Mouse (Mus musculus): ENCODE measurements around the gene Cgref1. TPM values are rescaled to one million over a fixed set of nuclear protein-coding genes. Genes with fewer than 3 reads are reported as not detected.

Cgref1 gene
- polyA plus RNA-seq, 1 experiment from 2014 or later: 2.3 TPM

DNA sequence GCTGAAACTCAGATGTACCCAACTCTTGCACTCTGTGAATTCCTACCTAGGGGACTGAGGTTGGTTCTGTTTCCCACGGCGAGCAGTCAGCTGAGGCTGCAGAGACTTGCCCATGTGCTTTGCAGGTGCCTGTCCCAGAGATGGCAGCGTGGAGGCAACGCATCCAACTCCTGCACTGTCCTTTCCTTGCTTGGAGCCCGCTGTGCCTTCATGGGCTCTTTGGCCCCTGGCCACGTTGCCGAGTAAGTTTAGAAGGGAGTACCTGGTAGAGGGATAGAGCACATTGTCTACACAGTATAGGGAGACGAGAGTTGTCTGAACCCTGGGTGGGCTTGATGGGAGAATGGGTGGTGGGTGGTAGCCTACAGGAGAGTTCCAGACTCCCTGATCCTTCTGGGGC, 20.8 kb downstream of the Cgref1 start:
- 0 out of 2 replicates have a peak, but pooled peaks cover 6% of the 10 kb centered on the region for H3K4me1 ChIP-seq (ENCODE audit: insufficient read depth)
- ATAC-seq (ENCODE audit: insufficient read depth): no peak
- H3K36me3 ChIP-seq (ENCODE audit: insufficient read depth): peaks cover 14% of the 10 kb centered on the region
- no peak overlapping the region for H3K9ac ChIP-seq
- no peak overlapping the region for H3K4me2 ChIP-seq
- WGBS: 76% methylated on average over 8 of the region's 8 CpGs
- no peaks in the 10 kb centered on the region for H3K9me3 ChIP-seq (ENCODE audit: low read depth, low read length)
- no peaks in the 10 kb centered on the region for H3K27me3 ChIP-seq (ENCODE audit: insufficient read depth, low read length)
- DNase-seq: no peak
- TF ChIP-seq CTCF (IDR thresholded peaks at IDR 0.05; ENCODE audit: low read depth): no peak
- H3K27ac ChIP-seq (ENCODE audit: low read depth): no peak overlapping the region
- H3K4me3 ChIP-seq (ENCODE audit: low read depth, low read length): no peak overlapping the region

DNA sequence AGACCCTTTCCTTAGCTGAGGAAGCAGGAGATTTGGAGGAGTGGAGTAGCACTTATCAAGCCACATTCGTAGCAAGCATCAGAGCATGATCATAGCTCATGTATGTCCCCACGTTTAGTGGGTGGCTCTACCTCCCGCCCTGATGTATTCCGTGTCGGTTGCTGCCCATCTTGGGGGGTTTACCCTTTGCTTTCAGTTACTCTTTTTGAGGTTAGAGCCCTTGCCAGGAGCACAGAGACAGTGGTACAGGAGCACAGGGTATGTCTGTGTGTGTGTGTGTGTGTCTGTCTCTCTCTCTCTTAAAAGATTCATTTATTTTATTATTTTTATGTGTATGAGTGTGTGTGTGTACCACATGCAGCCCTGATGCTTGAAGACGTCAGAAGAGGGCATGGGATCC, 22.3 kb downstream of the Cgref1 start:
- no peak overlapping the region for H3K4me3 ChIP-seq (ENCODE audit: low read depth, low read length)
- no peak for TF ChIP-seq CTCF (IDR thresholded peaks at IDR 0.05; ENCODE audit: low read depth)
- DNase-seq: no peak
- 61% methylated on average over 6 of the region's 6 CpGs for WGBS
- no peaks in the 10 kb centered on the region for H3K27me3 ChIP-seq (ENCODE audit: insufficient read depth, low read length)
- 0 out of 2 replicates have a peak, but pooled peaks cover 6% of the 10 kb centered on the region for H3K4me1 ChIP-seq (ENCODE audit: insufficient read depth)
- peaks cover 27% of the 10 kb centered on the region for H3K36me3 ChIP-seq (ENCODE audit: insufficient read depth)
- no peak overlapping the region for H3K4me2 ChIP-seq
- no peak for ATAC-seq (ENCODE audit: insufficient read depth)
- no peaks in the 10 kb centered on the region for H3K9me3 ChIP-seq (ENCODE audit: low read depth, low read length)
- H3K27ac ChIP-seq (ENCODE audit: low read depth): no peak overlapping the region
- H3K9ac ChIP-seq: no peak overlapping the region

DNA sequence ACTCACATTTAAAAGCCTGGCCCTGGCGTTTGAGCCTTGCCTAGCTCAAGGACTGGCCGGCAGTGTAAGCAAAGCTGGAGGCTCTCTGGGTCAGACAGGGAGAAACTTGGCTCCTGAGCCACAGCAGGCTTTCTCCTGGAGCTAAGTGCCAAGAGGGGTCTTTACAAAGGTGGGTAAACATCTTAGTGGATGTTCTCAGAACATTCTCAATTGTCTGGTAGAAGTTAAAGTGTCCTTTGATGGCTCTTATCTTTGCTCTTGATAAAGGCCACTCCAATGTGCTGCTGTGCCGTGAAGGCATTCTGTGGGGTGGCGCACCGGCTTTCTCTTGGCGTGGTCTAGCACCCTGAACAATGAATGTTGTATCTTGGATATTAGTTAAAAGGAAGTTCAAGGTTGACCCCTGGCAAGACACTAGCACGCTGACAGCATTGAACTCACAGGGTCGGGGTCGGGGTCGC, 22.8 kb downstream of the Cgref1 start:
- DNase-seq (no peak), ATAC-seq (ENCODE audit: insufficient read depth) (no peak)
- Histone ChIP-seq H3K9me3 (ENCODE audit: low read depth, low read length) (no peaks in the 10 kb centered on the region), H3K27ac (ENCODE audit: low read depth) (no peak overlapping the region), H3K36me3 (ENCODE audit: insufficient read depth) (peaks cover 33% of the 10 kb centered on the region), H3K9ac (peak overlapping the region; percentile 53; the same call in 1 of the 2 replicates), H3K4me1 (ENCODE audit: insufficient read depth) (0 out of 2 replicates have a peak, but pooled peaks cover 6% of the 10 kb centered on the region), H3K4me3 (ENCODE audit: low read depth, low read length) (no peak overlapping the region), H3K27me3 (ENCODE audit: insufficient read depth, low read length) (no peaks in the 10 kb centered on the region), H3K4me2 (peak overlapping the region; percentile 74)
- WGBS: 40% methylated on average over 10 of the region's 10 CpGs
- TF ChIP-seq CTCF (IDR thresholded peaks at IDR 0.05; ENCODE audit: low read depth): no peak

DNA sequence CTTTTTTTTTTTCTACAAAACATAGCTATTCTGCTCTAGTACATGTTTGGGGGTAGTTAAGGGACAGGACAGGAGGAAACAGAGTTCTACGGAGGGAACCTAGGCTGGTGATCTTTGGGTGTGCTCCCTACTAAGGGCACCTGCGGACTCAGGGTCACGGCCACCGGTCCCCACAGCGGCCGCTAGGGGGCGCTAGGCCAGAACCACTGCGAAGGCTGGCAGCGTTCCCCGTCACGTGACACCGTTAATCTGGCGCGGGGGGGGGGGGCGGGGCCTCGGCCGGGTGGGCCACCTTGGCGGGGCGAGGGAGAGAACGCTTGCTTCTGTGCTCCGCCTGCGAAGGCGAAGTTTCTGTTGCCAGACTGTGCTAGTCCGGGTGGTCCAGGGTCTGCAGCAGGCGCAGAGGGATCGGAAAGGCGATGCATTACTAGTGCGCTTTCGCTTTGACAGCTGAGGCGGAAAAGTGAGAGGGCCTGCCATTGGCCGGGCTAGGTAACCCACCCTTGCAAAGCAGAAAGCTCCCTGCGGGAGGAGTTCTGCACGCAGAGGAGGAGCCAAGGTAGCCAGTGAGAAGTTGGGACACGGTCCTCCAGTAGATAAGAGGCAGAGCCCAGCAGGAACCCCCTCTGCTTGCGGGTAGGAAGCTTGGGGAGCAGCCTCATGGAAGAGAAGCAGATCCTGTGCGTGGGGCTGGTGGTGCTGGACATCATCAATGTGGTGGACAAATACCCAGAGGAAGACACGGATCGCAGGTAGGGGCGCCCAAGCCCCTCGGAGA, 23.9 kb downstream of the Cgref1 start, which contains the start of gene Khk:
Khk (plus strand) TSS at position 176 of the 778 bp plus-strand sequence.
- Histone ChIP-seq H3K4me2 (peak within 1 kb of the TSS; percentile 74), H3K4me3 (ENCODE audit: low read depth, low read length) (peak within 1 kb of the TSS; percentile 47), H3K9me3 (ENCODE audit: low read depth, low read length) (no peaks in the 10 kb centered on the region), H3K9ac (peak within 1 kb of the TSS; percentile 53), H3K4me1 (ENCODE audit: insufficient read depth) (0 out of 2 replicates have a peak, but pooled peaks cover 6% of the 10 kb centered on the region), H3K27ac (ENCODE audit: low read depth) (peak within 1 kb of the TSS; percentile 73), H3K36me3 (ENCODE audit: insufficient read depth) (peaks cover 43% of the 10 kb centered on the region), H3K27me3 (ENCODE audit: insufficient read depth, low read length) (no peaks in the 10 kb centered on the region)
- peak; percentile 91 for TF ChIP-seq CTCF (IDR thresholded peaks at IDR 0.05; ENCODE audit: low read depth)
- 1% methylated on average over 40 of the region's 40 CpGs for WGBS
- DNase-seq (peak; percentile 94), ATAC-seq (ENCODE audit: insufficient read depth) (peak; percentile 80)

DNA sequence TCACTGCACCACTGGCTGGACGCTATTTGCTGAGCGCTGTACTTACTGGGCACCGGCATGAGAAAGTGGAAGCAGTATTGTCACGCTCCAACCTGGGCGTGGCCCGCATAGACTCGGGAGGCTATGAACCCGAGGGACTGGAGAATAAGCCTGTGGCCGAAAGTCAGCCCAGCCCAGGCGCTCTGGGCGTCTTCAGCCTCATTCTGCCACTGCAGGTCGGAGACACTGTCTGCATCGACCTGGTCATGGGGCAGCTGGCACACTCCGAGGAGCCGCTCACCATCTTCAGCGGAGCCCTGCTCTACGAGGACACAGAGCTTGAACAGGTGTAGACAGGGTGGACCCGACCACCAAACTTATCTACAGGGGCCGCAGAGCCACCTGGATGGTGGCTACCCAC, 24.8 kb downstream of the Cgref1 start:
- 0 out of 2 replicates have a peak, but pooled peaks cover 6% of the 10 kb centered on the region for H3K4me1 ChIP-seq (ENCODE audit: insufficient read depth)
- H3K9me3 ChIP-seq (ENCODE audit: low read depth, low read length): no peaks in the 10 kb centered on the region
- ATAC-seq (ENCODE audit: insufficient read depth) (no peak; the same call in 1 of the 2 replicates), DNase-seq (no peak)
- no peak overlapping the region for H3K27ac ChIP-seq (ENCODE audit: low read depth)
- H3K27me3 ChIP-seq (ENCODE audit: insufficient read depth, low read length): no peaks in the 10 kb centered on the region
- H3K4me3 ChIP-seq (ENCODE audit: low read depth, low read length): 0 out of 2 replicates have a peak overlapping the region, but pooled peaks have one; percentile 47
- H3K4me2 ChIP-seq: peak overlapping the region; percentile 74
- TF ChIP-seq CTCF (IDR thresholded peaks at IDR 0.05; ENCODE audit: low read depth): no peak
- peaks cover 45% of the 10 kb centered on the region for H3K36me3 ChIP-seq (ENCODE audit: insufficient read depth)
- 58% methylated on average over 19 of the region's 19 CpGs for WGBS
- H3K9ac ChIP-seq: no peak overlapping the region

DNA sequence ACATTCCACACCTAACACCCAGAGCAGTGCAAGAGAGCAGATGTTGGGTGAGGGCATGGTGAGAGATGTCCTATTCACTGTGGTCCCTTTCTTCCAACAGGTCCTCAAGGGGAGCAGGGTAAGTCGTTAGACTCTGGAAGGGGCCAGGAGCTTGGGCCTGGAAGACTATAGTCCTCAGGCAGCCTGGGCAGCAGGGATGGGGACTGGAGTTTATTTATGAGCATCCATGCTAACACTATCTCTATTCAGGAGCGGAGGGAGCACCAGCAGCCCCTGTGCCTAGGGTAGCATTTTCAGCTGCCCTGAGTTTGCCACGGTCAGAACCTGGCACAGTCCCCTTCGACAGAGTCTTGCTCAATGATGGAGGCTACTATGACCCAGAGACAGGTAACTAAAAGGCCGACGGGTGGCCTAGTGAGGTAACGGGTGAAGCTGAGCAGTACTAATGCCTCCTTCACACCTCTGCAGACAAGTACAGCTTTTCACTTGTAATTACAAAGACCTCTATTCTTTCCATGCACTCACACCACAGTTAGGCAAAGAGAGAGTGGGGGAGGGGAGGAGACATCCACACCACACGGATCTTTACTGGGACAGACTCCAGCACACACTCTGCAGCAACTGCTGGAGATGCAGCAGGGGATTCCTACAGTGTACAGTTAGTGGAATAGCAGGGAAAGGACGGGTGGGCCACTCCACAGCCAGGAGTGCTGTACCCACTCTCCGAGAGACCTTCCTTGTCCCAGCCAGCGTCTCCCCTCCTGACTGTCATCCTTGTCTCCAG, 25.4 kb downstream of the Cgref1 start:
- ATAC-seq (ENCODE audit: insufficient read depth) (no peak), DNase-seq (peak; percentile 50)
- H3K9me3 ChIP-seq (ENCODE audit: low read depth, low read length): no peaks in the 10 kb centered on the region
- no peak for TF ChIP-seq CTCF (IDR thresholded peaks at IDR 0.05; ENCODE audit: low read depth)
- no peak overlapping the region for H3K9ac ChIP-seq
- no peaks in the 10 kb centered on the region for H3K27me3 ChIP-seq (ENCODE audit: insufficient read depth, low read length)
- 61% methylated on average over 11 of the region's 11 CpGs for WGBS
- peak overlapping the region; percentile 74 for H3K4me2 ChIP-seq
- peaks cover 45% of the 10 kb centered on the region for H3K36me3 ChIP-seq (ENCODE audit: insufficient read depth)
- H3K27ac ChIP-seq (ENCODE audit: low read depth): no peak overlapping the region
- 0 out of 2 replicates have a peak overlapping the region, but pooled peaks have one; percentile 47 for H3K4me3 ChIP-seq (ENCODE audit: low read depth, low read length)
- H3K4me1 ChIP-seq (ENCODE audit: insufficient read depth): 0 out of 2 replicates have a peak, but pooled peaks cover 6% of the 10 kb centered on the region
